Mouse (Mus musculus): ENCODE measurements around the gene St6galnac1.
A peak's percentile ranks its signal among the peaks of the same experiment; 100 is the strongest.

The St6galnac1 gene

DNA sequence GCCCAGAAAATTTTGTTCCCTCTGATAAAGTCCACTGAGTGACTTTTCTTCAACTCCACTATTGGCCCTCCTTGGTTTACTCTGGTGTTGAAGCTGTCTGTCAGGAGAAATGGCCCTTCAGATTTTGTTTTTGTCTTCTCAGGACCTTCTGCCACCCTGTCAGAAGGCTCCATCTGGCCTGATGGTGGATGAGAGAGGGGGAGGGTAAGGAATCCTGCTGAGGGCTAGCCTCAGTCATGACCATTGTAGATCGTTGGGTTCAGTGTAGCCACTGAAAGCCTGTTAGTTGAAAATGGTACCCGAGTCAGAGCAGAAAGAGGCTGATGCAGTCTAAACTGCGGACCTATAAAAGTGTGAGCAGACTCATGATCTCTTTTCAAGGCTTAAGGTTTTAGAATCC, 49.2 kb downstream of the St6galnac1 start:
- no peak for DNase-seq (ENCODE audit: low spot score)

DNA sequence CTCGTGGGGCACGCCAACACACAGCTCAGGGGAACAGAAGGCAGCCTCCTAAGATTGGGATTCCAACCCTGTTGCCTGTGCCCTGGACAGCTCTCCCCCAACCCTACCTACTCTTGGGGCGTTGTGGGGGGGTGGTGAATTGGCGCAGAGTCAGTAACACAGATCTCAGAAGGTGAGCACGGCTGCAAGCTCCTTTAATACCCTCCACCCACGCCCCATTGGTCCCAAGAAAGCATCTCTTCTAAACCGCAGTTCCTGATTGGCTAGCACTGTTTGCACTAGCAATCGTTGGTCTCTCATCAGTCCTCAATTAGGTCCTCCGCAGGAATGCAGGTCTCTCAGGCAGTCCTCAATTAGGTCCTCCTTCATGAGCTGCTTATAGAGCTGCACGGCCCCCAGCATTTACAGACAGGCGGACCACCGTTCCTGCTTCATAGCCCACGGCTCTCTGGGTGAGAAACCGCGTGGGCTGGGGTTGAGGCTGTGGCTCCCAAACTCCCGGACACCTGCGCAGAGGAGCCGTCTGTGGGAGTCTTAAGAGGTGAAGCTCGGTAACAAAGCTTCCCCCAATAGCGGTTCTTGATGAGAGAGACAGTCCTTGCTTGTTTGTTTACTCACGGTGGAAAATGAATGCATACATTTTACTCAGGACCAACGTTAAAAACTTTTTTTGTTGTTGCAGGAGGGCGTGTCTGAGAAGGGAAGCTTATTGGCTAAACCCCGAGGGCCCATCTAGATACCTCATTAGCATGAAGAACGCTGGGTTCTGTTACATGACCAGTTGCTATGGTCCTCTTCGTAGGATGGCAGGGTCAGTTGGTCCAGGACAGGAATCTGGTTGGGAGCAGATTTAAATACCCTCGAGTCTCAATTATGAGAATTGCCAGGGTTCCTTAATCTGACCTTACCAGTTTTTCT, 50.0 kb downstream of the St6galnac1 start:
- peak; percentile 65 for DNase-seq (ENCODE audit: low spot score)

DNA sequence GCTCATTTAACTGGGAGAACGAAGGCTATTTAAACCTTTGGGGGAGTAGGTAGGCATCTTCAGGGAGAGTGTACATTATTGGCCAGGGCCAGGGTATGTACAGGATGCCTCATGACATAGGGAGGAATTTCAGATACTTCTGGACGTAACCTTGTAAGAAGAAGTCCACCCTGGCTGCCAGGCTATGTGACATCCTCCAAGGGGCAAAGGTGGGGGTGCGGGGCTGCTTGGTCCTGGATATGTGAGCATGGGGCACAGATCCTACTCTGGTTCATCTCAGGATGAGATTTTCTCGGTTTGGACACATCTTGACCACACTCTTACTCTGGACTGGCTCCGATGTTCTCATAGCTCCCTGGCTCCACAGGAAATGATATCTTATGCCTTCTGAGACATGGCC, 52.2 kb downstream of the St6galnac1 start:
- no peak for DNase-seq (ENCODE audit: low spot score)

DNA sequence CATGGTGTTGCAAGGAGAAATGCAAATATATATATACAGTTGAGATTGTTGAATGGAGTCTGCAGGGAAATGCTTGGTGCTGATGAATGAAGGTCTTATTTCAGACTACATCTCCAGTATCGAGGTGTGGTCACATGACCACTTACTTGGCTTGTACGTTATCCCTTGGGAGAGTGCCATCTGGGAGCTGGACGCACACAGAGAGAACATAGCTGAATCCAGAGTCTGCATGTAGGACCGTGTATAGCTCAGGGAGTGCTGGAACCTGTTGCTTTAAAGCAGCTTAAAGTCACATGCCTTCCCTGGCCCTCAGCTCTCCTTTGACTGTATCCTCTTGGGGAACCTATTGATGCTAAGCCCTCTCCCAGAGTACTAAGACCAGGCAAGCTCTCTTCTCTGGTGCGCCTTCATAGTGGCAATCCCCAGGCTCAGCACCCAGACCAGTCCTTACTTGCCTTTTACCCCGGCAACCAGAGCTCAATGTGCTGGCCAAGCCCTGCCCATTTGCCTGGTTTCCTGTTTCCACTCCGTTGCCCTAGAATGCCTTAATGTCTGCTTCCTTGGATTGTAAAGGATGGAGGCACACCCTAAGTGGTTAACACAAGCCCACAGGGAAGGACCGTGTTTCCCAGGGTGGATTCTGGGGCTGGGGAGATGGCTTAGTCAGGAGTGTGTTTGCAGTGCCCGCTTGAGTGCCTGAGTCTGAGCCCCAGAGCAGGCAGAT, 53.6 kb downstream of the St6galnac1 start:
- DNase-seq (ENCODE audit: low spot score): no peak

DNA sequence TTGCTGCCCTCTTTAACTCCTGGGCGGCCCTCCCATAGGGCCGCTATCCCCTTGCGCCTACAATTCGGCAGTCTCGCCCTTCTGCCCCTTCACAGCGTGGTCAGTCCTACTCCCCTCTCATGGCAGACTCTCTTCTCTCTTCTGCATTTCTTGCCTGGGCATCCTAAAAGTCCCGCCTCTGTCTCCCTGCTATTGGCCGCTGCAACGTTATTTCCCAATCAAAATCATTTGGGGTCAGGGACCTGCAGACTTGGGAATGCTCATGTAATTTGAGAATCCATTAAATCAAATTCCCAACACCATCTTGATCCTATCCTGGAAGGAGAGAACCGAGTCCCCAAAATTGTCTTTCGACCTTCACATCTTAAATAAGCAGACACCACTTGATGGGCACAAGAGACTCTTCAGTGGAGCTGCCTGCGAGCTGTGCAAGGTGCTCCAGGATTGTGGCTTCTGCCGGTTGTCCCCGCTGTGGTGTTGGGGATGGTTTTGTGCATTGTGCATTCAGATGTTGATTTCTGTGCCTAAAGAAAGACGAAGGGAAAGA, 54.9 kb downstream of the St6galnac1 start:
- no peak for DNase-seq (ENCODE audit: low spot score)

All from embryo, embryonic 10 days (tissue).